Comparison of ENCODE assay signal across 8 mouse cellular contexts in genomic region chr1:171502388-171503249, GRCm38 (mm10). TPM values are rescaled to one million over a fixed set of nuclear protein-coding genes. Genes with fewer than 3 reads are reported as not detected.
A peak's percentile ranks its signal among the peaks of the same experiment; 100 is the strongest.
DNase-seq lines count a peak whose midpoint lies in the region; ATAC-seq and TF ChIP-seq lines count a peak whose summit lies in the region.

No protein-coding gene starts in this region.

- H3K4me3 ChIP-seq in intestine, embryonic 16.5 days (ENCODE audit: low read length), result no peak overlapping the region
- H3K4me3 ChIP-seq in liver, postnatal 0 days (ENCODE audit: low read depth, low read length), result peak overlapping the region; percentile 68; the same call in 1 of the 2 replicates
- H3K4me3 ChIP-seq in neural tube, embryonic 12.5 days, result no peak overlapping the region

- H3K4me2 ChIP-seq in intestine, embryonic 16.5 days (ENCODE audit: low read depth, low read length), result peak overlapping the region; percentile 10; the same call in 1 of the 2 replicates
- H3K4me2 ChIP-seq in liver, postnatal 0 days (ENCODE audit: low read depth, low read length), result peak overlapping the region; percentile 90
- H3K4me2 ChIP-seq in neural tube, embryonic 12.5 days (replicated peaks), result peak overlapping the region; percentile 69

- no peaks in the 10 kb centered on the region; the same call in 1 of the 2 replicates for H3K4me1 ChIP-seq in intestine, embryonic 16.5 days (ENCODE audit: control insufficient read depth, insufficient read depth, low read length)
- peaks cover 11% of the 10 kb centered on the region; the same call in 1 of the 2 replicates for H3K4me1 ChIP-seq in liver, postnatal 0 days (ENCODE audit: insufficient read depth)
- H3K4me1 ChIP-seq in neural tube, embryonic 12.5 days, result peaks cover 3% of the 10 kb centered on the region; the same call in 1 of the 2 replicates

- TF ChIP-seq CTCF in liver, postnatal 0 days (IDR thresholded peaks at IDR 0.05; ENCODE audit: low read depth), result peak; percentile 71

- DNase-seq in MN1 (ENCODE audit: low spot score), result peak; percentile 94
- DNase-seq in cerebellum, postnatal 25 days, result peak; percentile 25 to 60
- DNase-seq in gastrocnemius, postnatal 14 days, result peak; percentile 33
- peak; percentile 67 for DNase-seq in liver, postnatal 0 days
- DNase-seq in urinary bladder, adult 18-20 months (ENCODE audit: low spot score in 2 of 2), result no peak

- H3K36me3 ChIP-seq in intestine, embryonic 16.5 days (ENCODE audit: control insufficient read depth, insufficient read depth, low read length), result no peaks in the 10 kb centered on the region
- no peaks in the 10 kb centered on the region for H3K36me3 ChIP-seq in liver, postnatal 0 days (replicated peaks; ENCODE audit: insufficient read depth, low read length)
- H3K36me3 ChIP-seq in neural tube, embryonic 12.5 days, result peaks cover 4% of the 10 kb centered on the region; the same call in 1 of the 2 replicates

- intact Hi-C loops in gastrocnemius, postnatal 14 days (cut with DNase I; ENCODE audit: low total_unique reads), result no loop called here

- no peaks in the 10 kb centered on the region for H3K27me3 ChIP-seq in intestine, embryonic 16.5 days (replicated peaks; ENCODE audit: control insufficient read depth, insufficient read depth, low read length)
- no peaks in the 10 kb centered on the region for H3K27me3 ChIP-seq in liver, postnatal 0 days (ENCODE audit: insufficient read depth, low read length)
- H3K27me3 ChIP-seq in neural tube, embryonic 12.5 days (replicated peaks), result no peaks in the 10 kb centered on the region

- WGBS in intestine, embryonic 16.5 days, result under 1% methylated on average over 14 of the region's 14 CpGs
- WGBS in liver, postnatal 0 days (ENCODE audit: insufficient replicate concordance), result under 1% methylated on average over 14 of the region's 14 CpGs
- WGBS in neural tube, embryonic 12.5 days, result 1% methylated on average over 14 of the region's 14 CpGs

- H3K9ac ChIP-seq in intestine, embryonic 16.5 days (ENCODE audit: low read depth, low read length), result no peak overlapping the region
- 0 out of 2 replicates have a peak overlapping the region, but pooled peaks have one; percentile 83 for H3K9ac ChIP-seq in liver, postnatal 0 days (replicated peaks)
- H3K9ac ChIP-seq in neural tube, embryonic 12.5 days, result no peak overlapping the region; the same call in 1 of the 2 replicates

- no peaks in the 10 kb centered on the region for H3K9me3 ChIP-seq in intestine, embryonic 16.5 days (ENCODE audit: control insufficient read depth, low read length)
- no peaks in the 10 kb centered on the region for H3K9me3 ChIP-seq in liver, postnatal 0 days (ENCODE audit: low read length)
- no peaks in the 10 kb centered on the region for H3K9me3 ChIP-seq in neural tube, embryonic 12.5 days

- ATAC-seq in CD4-positive, CD25-positive, alpha-beta regulatory T cell, adult 4 months, result peak; percentile 63
- peak; percentile 87 for ATAC-seq in intestine, embryonic 16.5 days
- ATAC-seq in liver, postnatal 0 days, result peak; percentile 79
- peak; percentile 88 for ATAC-seq in neural tube, embryonic 12.5 days (ENCODE audit: low FRiP score, low read depth)

- no peak for TF ChIP-seq EP300 in liver, postnatal 0 days (IDR thresholded peaks at IDR 0.05; ENCODE audit: low read depth)

- H3K27ac ChIP-seq in intestine, embryonic 16.5 days (ENCODE audit: low read length), result peak overlapping the region; percentile 70
- H3K27ac ChIP-seq in liver, postnatal 0 days (ENCODE audit: low read depth), result peak overlapping the region; percentile 98
- no peak overlapping the region for H3K27ac ChIP-seq in neural tube, embryonic 12.5 days

RNA-seq across cellular contexts. Expression of gene Alyref2, which starts 0.7 kb away (rescaled TPM):
- polyA plus RNA-seq in CD4-positive, CD25-positive, alpha-beta regulatory T cell, adult 4 months (2017; shearing (Covaris generic)), result 10 to 100 TPM; 10.5 to 11.7 TPM
- total RNA-seq in gastrocnemius, postnatal 14 days (2021), result 1 to 10 TPM; 2.1 to 2.5 TPM
- 11.1 and 11.2 TPM in 2 replicates for polyA plus RNA-seq in intestine, embryonic 16.5 days (2015; fragmentation: Nextera tagmentation; extraction: Ambion mirVana)
- 8.4 and 8.9 TPM in 2 replicates for polyA plus RNA-seq in liver, postnatal 0 days (2015; fragmentation: Nextera tagmentation; extraction: Ambion mirVana)
- polyA plus RNA-seq in neural tube, embryonic 12.5 days (2016; fragmentation: Nextera tagmentation; extraction: Ambion mirVana), result 22.4 and 23.0 TPM in 2 replicates

RNA-seq across cellular contexts. Expression of gene Itln1, which starts 32.5 kb away (rescaled TPM):
- not detected for polyA plus RNA-seq in CD4-positive, CD25-positive, alpha-beta regulatory T cell, adult 4 months (2017; shearing (Covaris generic))
- not detected for total RNA-seq in gastrocnemius, postnatal 14 days (2021)
- 0.20 and 0.23 TPM in 2 replicates for polyA plus RNA-seq in intestine, embryonic 16.5 days (2015; fragmentation: Nextera tagmentation; extraction: Ambion mirVana)
- not detected in 2 replicates for polyA plus RNA-seq in liver, postnatal 0 days (2015; fragmentation: Nextera tagmentation; extraction: Ambion mirVana)
- not detected in 2 replicates for polyA plus RNA-seq in neural tube, embryonic 12.5 days (2016; fragmentation: Nextera tagmentation; extraction: Ambion mirVana)

RNA-seq across cellular contexts. Expression of gene Cd244a, which starts 56.4 kb away (rescaled TPM):
- 1 to 10 TPM in 1 of 2 experiments, under 1 TPM in 1; 0.55 to 1.3 TPM for polyA plus RNA-seq in CD4-positive, CD25-positive, alpha-beta regulatory T cell, adult 4 months (2017; shearing (Covaris generic))
- not detected for total RNA-seq in gastrocnemius, postnatal 14 days (2021)
- polyA plus RNA-seq in intestine, embryonic 16.5 days (2015; fragmentation: Nextera tagmentation; extraction: Ambion mirVana), result 0.62 and 0.91 TPM in 2 replicates
- 0.85 and 1.1 TPM in 2 replicates for polyA plus RNA-seq in liver, postnatal 0 days (2015; fragmentation: Nextera tagmentation; extraction: Ambion mirVana)
- polyA plus RNA-seq in neural tube, embryonic 12.5 days (2016; fragmentation: Nextera tagmentation; extraction: Ambion mirVana), result not detected in 2 replicates

Comparison
In these comparisons a context has a peak if more than half of its experiments do, and no peak if none do; other contexts are left out.
1. DNase-seq: peak in MN1 (single experiment), cerebellum, postnatal 25 days (2 of 2), gastrocnemius, postnatal 14 days (single experiment) and liver, postnatal 0 days (single experiment); none in urinary bladder, adult 18-20 months (0 of 2).
2. H3K4me2 ChIP-seq: peak in every context shown above with its lines; median percentile 90 in liver, postnatal 0 days; 69 in neural tube, embryonic 12.5 days; 10 in intestine, embryonic 16.5 days.
3. Peak in every context shown above with its lines, with median percentiles within 50 percentile points of each other: ATAC-seq.